Mouse (Mus musculus): Measurements from ENCODE around the gene Etv6.
"Not testable (repeated sequence)": the region's sequence is repeated elsewhere in the genome, so short reads cannot be mapped to it uniquely, and the experiment has no call there.

The Etv6 gene

GRCm38 (mm10) chr6:134035490-134036405 is at the start of gene Etv6:
Etv6 (plus strand) TSS chr6:134035700.
- peak; percentile 68 for DNase-seq

DNA sequence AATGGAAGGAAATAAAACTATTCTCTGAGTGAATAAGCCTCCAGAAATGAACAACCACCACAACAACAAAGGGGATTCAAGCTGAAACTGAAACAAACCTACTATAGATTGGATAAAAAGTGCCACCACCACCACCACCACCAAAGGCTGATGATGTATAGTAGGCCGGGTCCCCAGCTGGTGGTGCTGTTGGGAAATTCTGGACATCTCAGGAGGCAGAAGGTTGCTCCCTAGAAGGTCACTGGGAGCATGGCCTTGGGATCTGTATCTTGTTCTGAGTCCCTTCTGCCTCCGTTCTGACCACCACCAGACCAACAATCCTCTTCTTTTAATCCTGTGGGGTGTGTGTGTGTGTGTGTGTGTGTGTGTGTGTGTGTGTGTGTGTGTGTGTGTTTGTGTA is 49.3 kb upstream of the Etv6 start:
- DNase-seq: peak; percentile 10

DNA sequence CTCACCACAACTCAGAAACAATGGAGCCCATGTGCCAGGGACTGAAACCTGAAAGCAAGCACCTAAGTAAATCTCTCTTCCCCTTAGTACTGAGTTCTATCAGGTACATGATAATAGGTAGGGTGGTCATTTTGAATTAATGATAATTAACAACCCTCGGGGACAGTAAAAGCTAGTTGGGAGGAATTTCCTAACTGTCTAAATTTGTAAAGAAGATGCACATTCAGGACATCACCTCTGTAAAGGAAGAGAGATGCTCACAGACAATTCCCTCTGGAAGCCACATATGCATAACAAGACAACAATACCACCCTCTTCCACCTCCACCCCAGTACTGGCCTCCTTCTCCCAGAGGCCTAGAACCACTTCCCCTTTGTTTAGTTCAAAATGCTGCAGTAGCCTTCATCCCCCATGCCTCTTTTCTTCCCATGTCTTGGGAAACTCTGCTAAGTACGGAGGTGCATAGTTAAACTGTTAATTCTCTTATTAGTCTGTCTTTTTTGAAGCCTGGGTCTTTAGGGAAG is 48.4 kb upstream of the Etv6 start:
- no peak for DNase-seq

- DNase-seq: no peak
Observed at GRCm38 (mm10) chr6:133988011-133988410, 47.5 kb upstream of the Etv6 start.

DNA sequence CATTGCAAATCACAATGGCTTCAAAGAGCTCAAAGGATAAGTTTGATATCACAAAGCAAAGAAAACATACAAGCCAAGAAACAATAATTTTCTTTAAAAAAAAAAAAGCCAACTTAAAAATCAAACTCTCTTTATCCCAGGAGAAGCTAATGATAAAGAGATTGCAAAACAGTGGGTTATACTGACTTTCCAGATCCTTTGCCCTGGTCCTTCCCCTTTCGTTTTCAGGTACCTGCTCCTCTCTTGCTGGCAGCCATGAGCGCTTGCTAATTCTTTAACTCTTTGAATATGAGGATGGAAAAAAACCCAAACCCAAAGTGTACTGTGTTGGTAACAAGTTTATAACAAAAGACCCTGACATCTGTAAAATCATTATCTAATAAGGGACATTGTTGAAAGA is 38.0 kb upstream of the Etv6 start:
- DNase-seq: no peak

GRCm38 (mm10) chr6:133997935-133998334 is 37.6 kb upstream of the Etv6 start:
- no peak for DNase-seq

DNA sequence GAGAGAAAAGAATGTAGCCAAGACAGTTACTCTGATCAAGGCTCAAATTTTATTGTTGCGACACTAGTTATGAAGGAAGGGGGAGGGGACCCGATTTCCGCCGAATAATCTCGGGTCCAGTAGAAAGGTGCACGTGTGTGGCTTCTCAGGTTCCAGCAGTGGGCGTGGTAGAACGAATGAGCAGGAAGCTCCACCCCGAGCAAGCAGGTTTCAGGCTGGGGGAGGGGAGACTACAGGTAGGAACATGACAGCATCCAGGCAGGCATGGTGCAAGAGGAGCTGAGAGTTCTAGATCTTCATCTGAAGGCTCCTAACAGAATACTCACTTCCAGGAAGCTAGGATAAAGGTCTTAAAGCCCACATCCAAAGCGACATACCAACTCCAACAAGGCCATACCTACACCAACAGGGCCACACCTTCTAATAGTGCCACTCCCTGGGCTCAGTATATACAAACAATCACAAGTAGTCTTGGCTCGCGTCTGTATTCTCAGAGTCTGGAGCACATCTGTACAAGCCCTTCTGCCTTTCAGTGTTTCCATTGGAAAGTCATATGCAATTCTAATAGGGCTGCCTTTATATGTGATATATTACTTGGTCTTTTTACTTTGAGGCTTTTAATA is 20.9 kb upstream of the Etv6 start:
- DNase-seq: not testable (repeated sequence)

DNA sequence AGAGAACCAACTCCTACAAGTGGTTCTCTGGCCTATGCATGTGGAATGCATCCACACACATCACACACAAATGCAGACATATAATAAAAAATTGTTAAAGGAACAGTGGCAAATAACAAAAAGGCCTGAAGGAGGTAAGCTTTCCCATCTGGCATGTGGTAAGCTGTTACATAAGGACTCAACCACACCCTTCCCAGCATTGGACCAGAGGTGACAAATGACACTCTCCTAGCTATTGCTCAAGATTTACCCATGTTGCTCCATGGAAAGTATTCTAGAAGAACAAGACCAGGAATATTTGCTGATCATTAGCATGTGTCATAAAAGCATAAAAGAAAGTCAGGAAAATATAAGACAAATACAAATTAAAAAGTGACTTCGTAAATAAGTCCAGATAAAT is 16.7 kb upstream of the Etv6 start:
- no peak for DNase-seq

DNA sequence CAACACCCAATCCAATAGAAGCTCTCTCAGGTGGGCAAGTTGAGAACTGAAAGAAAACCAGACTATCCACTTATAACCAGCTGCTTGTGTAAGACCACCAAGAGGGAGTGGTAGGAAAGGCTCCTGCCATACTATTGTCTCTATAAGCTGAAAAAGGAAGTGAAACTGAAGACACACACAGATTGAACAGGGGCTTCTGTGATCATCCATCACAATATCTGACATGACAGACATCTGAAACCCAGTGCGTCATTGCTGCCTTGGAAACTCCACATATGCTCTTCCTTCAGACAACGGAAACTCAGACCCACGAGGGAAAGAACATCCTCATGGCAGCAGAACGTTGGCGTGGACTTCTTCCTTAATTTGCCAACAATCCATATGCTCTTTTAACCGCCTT is 14.7 kb upstream of the Etv6 start:
- DNase-seq: no peak

DNA sequence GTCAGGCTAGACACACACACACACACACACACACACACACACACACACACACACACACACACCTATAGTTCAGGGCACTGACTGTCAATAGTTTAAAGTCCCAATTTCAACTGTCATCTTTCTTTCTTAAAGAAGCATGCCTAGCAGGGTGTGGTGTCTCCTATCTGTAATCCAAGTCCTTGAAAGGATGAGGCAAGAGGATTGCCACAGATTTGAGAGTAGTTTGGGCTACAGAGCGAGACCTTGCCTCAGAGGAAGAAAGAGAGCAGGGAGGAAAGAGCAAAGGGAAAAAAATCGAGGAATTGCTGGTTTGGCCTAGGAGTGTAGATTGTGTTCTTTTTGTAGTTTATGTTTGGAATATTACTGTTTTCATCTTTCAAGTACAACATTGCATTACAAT is 9.2 kb upstream of the Etv6 start:
- DNase-seq: no peak

DNA sequence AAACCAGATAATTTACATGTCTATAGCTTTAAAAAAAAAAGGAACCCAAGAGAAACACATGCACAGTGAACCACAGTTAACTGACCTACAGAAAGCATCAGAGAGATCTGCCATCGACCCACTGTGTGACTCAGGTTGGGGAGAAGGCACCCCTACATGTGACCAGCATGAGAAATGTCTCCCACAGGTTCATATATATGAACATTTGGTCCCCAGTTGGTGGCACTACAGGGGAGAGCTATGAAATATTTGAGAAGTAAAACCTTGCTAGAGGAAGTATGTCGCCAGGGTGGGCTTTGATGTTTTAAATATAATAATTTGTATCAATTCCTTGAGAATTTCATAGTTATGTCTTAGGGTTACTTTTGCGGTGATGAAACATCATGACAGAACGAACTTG is 8.5 kb upstream of the Etv6 start:
- DNase-seq: no peak

DNA sequence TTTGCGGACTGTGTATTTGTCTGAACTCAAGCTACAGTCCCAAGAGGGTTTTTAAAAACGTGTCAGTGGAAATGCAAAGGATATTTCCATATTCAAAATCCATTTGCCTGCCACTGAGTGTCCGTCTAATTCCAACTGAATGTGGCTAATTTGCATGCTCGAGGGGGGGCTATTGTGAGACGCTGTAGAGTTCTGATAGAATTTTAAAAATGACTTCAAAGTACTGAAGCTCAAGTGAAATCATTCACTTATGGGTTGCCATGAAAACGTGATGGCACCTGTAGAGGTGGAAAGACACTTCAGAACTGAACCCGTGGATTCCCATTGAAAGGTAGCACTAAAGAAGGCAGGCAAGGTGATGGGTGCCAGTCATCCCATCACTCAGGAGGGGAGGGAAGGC is 3.0 kb upstream of the Etv6 start:
- no peak for DNase-seq

DNA sequence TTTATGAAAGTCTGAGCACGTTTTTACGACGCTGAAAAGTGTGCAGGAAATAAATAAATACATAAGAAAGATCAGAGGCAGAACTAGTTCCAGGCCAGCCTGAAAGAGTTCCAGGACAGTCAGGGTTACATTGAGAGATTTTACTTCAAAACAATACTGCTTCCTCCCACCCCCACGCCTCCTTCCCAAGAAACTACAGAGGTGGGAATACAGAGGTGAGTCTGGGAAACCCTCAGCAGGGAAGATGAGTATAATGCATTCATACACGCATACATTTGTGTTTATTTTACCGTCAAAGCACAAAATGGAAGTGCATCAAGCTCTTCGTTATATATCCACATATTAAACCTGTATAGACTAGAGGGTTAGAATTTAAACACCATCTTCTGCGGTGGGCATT is 1.1 kb upstream of the Etv6 start:
- DNase-seq: no peak

- peak; percentile 78 for DNase-seq
Observed at GRCm38 (mm10) chr6:134034904-134035489, 503 bp upstream of the Etv6 start.

GRCm38 (mm10) chr6:134036491-134036911 is 1.0 kb downstream of the Etv6 start:
- no peak for DNase-seq

DNA sequence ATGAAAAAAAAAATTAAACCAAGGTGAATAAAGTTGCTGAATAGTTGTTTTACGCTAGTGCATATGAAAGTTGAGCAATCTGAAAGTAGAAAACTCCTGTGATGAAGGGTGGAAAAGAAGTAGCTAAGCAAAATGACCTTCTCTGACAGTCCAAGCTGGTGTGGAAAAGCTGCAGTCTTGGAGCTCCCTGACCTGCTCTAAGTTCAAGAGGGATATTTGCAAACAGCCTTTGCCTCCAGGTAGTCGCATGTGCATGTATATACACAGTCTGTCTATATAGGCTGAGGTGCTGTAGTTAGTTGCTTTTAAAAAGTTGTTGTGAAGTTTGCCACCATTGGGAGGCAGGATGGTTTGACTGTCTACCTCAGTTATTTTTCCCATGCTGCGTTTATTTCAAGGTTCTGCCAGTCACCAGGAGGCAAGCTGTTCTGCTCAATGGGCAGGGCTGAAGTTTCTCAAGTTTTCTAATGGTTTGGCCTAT is 1.5 kb downstream of the Etv6 start:
- DNase-seq: no peak

- no peak for DNase-seq
Observed at GRCm38 (mm10) chr6:134037960-134038359, 2.5 kb downstream of the Etv6 start.

DNA sequence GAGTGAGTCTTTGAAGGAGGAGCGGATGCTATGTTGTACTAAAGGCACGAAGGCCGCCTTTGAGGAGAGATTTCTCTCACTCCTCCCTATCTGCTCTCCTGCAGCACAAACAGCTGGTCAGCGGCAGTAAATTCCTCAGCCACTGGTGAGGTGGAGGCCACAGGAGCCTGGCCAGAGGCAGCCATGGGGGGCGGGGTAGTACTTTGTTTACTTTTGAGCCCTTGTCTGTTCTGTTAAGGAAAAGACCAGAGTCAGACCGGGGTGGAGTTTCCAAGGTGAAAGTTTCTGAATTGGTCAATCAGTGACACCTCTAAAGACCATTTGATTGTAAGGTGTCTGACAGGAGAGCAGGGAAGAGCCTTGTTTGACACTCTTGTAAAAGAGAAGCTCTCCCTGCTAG is 3.4 kb downstream of the Etv6 start:
- DNase-seq: no peak

GRCm38 (mm10) chr6:134039351-134039750 is 3.9 kb downstream of the Etv6 start:
- no peak for DNase-seq

DNA sequence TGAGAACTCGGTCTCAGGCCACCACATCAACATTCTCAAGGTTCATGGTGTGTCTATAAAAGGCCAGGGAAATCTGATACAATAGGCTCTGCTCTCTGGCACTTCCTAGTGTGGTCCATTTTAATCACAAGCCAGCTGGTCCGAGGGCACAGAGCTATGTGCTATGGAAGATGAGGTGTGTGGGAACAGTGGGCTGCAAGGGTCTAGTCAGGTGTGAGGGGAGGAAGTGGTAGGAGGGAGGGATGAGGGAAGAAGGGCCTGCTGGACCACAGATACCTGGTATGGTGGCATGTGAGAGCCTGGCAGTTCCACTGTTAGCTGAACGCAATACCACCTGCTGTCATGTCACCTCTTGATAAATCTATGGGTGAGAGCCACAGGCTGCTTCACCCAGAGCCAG is 4.8 kb downstream of the Etv6 start:
- DNase-seq: no peak

GRCm38 (mm10) chr6:134041286-134041685 is 5.8 kb downstream of the Etv6 start:
- no peak for DNase-seq

- DNase-seq: no peak
Observed at GRCm38 (mm10) chr6:134041916-134042315, 6.4 kb downstream of the Etv6 start.

- no peak for DNase-seq
Observed at GRCm38 (mm10) chr6:134043545-134043944, 8.0 kb downstream of the Etv6 start.

Measured in liver (tissue).